Mouse (Mus musculus): Measurements from ENCODE around the gene Chrna9. TPM values are rescaled to one million over a fixed set of nuclear protein-coding genes. Genes with fewer than 3 reads are reported as not detected.

Chrna9 gene
- total RNA-seq, 2 experiments from 2014 or later: 16.9 to 21.3 TPM

DNA sequence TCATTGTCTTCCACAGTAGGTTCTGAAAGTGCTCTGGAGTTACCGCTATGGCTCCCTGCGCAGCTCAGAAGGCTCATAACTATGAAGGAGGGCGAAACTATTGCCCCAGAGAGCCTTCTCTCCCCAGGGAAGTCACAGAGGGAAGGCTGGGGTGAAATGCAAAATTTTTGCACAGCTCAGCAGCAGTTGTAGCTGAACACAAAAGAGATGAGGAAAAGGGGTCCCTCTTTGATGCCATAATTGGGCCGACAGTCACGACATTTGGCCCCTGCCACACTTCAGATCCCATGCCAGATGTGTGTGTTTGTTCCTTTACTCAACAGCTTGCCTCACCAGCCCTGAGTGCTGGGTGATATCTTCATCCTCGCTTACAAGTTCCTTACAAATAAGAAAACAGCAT is 8.1 kb upstream of the Chrna9 start:
- DNase-seq: no peak
- TF ChIP-seq CTCF (IDR thresholded peaks at IDR 0.05): no peak
- intact Hi-C loops (cut with DNase I): no loop called here
- no peak overlapping the region for H3K27ac ChIP-seq
- H3K4me3 ChIP-seq: no peak overlapping the region

DNA sequence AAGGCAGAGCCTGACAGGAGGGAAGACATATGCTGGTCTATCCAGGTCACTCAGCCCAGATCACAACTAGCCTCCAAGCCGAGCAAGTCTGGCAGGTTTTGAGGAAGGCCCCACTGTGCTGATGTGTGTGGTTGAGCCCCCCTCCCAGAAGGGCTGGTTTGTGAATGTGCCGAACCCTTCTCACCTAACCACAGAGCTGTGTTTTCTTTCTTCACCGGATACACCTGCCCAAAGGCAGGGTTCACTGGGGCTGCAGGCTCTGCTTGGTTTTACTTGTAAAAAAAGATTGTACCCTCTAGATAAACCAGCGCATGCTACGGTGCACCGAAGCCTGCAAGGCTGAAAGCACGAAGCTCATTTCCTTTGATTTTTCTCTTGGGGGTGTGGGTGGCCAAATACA is 5.6 kb upstream of the Chrna9 start:
- intact Hi-C loops (cut with DNase I): no loop called here
- Histone ChIP-seq H3K27ac (no peak overlapping the region), H3K4me3 (no peak overlapping the region)
- no peak for TF ChIP-seq CTCF (IDR thresholded peaks at IDR 0.05)
- DNase-seq: no peak

DNA sequence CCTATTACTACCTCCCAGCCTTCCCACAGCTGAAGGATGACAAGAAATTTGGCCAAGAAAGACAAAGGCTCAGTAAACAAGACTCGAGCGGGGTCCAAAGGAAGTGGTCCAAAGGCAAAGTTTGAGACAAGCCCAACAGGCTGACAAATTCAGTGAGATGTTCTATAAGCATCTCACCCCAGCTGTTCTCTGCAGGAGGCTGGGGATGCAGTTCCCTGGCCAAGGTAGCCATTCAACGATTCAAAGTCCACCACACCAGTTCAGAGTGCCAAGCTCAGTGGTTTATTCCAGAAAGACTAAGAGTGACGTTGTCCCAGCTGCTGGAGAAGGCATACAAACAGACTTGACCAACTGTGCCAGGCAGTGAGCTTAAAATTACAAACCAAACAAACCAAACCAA is 4.5 kb upstream of the Chrna9 start:
- DNase-seq: no peak
- no peak overlapping the region for H3K4me3 ChIP-seq
- intact Hi-C loops (cut with DNase I): no loop called here
- TF ChIP-seq CTCF (IDR thresholded peaks at IDR 0.05): no peak
- no peak overlapping the region for H3K27ac ChIP-seq

DNA sequence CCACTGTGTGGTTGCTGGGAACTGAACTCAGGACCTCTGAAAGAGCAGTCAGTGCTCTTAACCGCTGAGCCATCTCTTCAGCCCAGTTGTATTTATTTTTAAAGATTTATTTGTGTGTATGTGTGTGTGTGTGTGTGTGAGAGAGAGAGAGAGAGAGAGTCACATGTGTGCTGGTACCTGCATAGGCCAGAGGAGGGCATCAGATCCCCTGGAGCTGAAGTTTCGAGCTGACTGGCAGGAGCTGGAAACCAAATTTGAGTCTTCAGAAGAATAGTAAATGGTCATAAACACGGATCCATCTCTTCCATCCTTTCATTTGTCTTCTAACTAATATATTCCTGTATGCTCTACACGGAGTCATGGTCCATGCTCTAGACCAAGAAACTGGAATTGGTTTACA is 1.5 kb upstream of the Chrna9 start:
- DNase-seq: no peak
- no peak overlapping the region for H3K27ac ChIP-seq
- H3K4me3 ChIP-seq: no peak overlapping the region
- no peak for TF ChIP-seq CTCF (IDR thresholded peaks at IDR 0.05)
- intact Hi-C loops (cut with DNase I): no loop called here

DNA sequence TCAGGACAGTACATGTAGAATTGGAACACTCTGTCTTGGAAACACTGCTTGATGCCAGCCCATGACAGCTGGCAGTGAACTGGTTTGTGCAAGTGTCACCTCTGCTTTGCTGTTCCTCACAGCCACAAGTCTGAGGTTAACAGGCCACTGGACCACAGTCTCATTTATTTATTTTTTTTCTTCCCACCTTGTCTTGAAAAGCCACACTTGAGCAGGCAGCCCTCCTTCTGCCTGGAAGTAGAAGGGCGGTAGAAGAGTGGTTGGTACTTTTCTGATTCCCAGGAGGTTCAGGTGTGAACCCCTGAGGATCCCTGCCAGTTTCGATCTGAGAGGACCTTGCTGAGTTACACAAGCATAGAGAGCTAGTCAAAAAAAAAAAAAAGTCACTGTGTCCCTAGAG is 957 bp upstream of the Chrna9 start:
- no peak overlapping the region for H3K4me3 ChIP-seq
- H3K27ac ChIP-seq: no peak overlapping the region
- no peak for TF ChIP-seq CTCF (IDR thresholded peaks at IDR 0.05)
- DNase-seq: no peak
- intact Hi-C loops (cut with DNase I): no loop called here

DNA sequence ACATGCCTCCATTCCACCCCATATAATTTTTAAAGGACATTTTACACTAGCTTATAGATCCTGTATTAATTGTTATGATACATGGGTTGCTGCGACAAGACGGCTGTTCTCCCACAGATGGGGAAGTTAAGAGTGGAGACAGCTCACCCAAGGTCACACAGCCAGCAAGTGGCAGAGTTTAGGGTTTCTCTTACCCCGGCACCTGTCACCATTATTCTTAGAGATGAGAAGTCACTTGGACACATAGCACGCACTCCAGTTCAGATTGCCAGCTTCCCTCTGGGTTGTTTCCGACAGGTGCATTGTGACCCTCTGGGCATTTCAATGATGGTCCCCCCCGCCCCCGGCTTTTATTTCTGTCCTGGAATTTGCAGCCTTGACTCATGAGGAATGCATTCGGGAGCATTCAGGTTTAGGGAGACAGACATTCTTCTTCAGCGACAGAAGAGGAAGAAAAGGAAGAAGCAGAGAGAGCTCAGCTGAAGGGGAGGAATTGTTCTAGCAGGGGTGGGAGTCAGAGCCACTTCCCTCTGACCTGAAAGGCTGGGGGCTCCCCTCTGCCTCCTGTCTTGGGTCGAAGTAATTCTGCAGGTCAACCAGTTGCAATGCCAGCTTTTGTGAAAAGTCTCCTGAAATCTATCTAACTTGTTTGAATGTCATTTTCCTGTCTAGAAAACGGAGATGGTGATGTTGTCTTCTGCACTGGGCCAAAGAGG is 2.4 kb downstream of the Chrna9 start:
- intact Hi-C loops (cut with DNase I): loop anchor here (2.0 kb wide), 1 partner anchor 172 kb away; no protein-coding TSS in a partner anchor
- Histone ChIP-seq H3K4me3 (peak overlapping the region; percentile 40), H3K27ac (peak overlapping the region; percentile 80)
- TF ChIP-seq CTCF (IDR thresholded peaks at IDR 0.05): no peak
- peak; percentile 51 for DNase-seq

DNA sequence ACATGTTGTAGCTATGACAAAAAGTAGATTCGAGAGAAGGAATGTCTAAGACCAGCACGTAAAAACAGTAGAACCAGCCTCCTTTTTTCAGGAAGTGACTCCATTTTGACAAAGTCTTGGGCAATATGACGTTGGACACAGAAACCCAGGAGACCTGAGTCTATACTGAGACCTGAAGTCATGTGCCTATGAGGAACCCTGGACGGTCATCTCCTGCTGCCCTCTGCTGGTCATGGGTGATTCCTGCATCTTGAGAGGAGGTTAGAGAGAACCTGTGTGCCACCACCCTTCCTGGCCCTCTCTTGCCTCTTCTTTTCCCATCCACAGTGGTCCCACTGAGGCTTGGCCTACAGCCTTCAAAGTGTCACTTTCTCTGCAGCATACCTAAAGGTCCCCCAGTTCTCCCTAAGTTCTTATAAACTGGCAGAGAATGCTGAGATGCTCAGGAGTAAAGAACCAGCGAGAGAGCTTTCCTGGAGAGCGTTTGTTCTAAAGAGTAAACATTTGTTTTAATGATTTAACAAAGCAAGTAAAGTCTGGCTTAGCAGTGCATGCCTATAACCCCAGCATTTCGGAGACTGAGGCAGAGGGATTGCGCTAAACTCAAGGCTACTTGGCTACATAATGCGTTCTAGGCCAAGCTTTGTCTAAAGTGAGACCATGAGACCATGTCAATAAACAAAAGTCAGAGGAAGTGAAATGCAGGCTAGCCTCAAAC is 3.4 kb downstream of the Chrna9 start:
- Histone ChIP-seq H3K27ac (peak overlapping the region; percentile 80; the same call in 1 of the 2 replicates), H3K4me3 (no peak overlapping the region)
- TF ChIP-seq CTCF (IDR thresholded peaks at IDR 0.05): peak; percentile 96
- intact Hi-C loops (cut with DNase I): loop anchor here (1.0 to 2.0 kb wide), 2 partner anchors 115 to 173 kb away; no protein-coding TSS in a partner anchor
- DNase-seq: peak; percentile 85

DNA sequence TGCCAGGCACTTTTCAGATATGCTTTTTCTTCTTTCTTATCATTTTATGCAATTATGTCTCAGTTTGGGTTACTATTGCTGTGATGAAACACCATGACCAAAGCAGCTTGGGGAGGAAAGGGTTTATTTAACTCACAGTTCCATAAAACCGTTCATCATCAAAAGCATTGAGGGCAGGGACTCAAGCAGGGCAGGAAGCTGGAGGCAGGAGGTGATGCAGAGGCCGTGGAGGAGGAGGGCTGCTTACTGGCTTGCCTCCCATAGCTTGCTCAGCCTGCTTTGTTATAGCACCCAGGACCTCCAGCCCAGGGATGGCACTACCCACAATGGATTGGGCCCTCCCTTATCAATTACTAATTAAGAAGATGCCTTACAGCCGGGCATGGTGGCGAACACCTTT is 6.4 kb downstream of the Chrna9 start:
- no peak for TF ChIP-seq CTCF (IDR thresholded peaks at IDR 0.05)
- no peak overlapping the region for H3K4me3 ChIP-seq
- H3K27ac ChIP-seq: no peak overlapping the region
- intact Hi-C loops (cut with DNase I): no loop called here
- DNase-seq: no peak

DNA sequence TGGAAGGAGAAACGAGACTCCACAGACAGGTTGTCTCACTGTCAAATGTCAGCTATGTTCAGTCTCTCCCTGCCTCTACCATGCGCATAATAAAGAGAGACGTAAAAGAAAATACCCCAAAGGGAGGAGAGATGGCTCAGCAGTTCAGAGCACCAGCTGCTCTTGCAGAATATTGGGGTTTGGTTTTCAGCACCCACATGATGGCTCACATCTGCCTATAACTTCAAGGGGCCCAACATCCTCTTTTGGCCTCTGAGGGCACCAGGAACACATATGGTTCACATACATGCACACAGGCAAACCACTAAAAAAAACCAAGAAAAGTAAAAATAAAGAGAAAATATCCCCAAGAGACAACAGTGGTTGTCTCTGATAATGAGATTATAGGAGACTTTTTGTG is 15.1 kb downstream of the Chrna9 start:
- intact Hi-C loops (cut with DNase I): no loop called here
- H3K4me3 ChIP-seq: no peak overlapping the region
- DNase-seq: no peak
- H3K27ac ChIP-seq: no peak overlapping the region
- TF ChIP-seq CTCF (IDR thresholded peaks at IDR 0.05): no peak

DNA sequence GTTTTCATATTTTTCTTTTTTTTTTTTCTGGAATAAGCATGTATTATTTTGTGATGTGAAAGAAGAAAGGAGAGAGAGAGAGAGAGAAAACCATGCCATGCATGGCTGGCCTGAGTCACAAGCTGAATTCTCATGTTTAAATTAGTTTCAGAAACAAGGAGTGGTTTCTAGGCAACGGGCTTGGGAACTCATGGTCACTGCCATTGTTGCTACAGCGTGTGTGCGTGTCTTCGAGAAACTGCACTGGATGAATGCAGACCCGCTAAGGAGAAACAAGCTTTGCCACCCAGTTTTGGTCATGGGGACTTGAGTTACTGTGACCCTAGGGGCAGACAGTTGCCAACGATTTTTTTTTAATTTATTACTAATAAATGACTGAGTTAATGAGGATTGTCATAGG is 15.5 kb downstream of the Chrna9 start:
- no peak overlapping the region for H3K27ac ChIP-seq
- intact Hi-C loops (cut with DNase I): no loop called here
- DNase-seq: no peak

DNA sequence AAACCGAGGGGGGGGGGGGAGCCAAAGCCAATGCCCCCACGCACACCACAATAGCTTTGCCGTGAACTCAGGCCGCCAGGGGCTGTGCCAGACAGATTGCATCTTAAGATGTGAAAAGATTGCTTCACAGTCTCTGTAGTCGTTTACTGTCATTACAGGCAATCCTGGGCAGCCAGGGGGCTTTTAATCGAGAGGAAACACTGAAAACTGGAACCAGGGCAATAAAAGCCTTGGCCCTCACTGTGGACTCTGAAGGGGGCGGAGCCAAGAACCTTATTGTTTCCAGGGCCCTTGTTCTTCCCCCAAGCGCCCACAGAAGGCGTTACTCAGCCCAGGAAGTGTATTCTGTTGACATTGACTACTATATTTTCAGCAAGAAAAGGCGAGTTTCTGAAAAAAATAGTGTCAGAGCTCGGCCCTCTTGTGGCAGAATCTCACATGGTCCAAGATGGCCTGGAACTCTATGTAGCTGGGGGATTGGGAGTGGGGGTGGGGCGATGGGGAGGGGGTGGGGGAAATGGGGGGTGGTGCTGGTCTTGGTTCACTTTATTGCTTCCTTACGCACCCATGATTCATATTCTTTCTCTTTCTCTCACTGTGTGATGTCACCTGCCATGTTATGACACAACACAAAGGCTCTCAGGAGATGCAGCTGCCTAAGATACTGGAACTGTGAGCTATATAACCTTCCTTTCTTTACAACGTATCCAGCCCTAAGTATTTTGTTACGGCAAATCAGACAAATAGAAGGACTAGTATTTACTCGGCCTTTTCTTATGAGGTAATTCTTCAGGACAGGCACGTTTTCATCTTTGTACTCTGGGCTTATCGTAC is 16.2 kb downstream of the Chrna9 start:
- no peak for DNase-seq
- intact Hi-C loops (cut with DNase I): no loop called here
- Histone ChIP-seq H3K4me3 (no peak overlapping the region), H3K27ac (no peak overlapping the region)
- TF ChIP-seq CTCF (IDR thresholded peaks at IDR 0.05): no peak

More for the DNA sequence above, 15.5 kb downstream of the Chrna9 start:
- no peak for TF ChIP-seq CTCF (IDR thresholded peaks at IDR 0.05)
- no peak overlapping the region for H3K4me3 ChIP-seq

DNA sequence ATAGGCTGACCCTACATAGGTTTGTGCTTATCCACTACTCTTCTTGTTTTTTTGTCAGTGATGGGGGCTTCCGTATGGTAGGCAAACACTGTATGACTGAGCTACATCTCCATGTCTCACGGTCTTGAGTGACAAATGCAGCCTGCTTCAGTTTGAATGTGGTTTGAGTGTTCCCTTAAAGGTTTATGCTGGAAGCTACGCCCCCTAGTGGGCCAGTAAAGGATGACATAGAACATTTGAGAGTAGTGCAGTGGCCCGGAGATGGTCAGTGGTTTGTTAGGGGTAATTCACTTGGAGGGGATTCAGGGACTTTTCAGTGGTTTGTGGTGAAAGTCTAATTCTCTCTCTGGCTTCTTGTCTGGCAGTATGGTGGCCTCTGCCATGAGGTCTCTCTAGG is 16.8 kb downstream of the Chrna9 start:
- H3K4me3 ChIP-seq: no peak overlapping the region
- no peak for DNase-seq
- peak; percentile 44 for TF ChIP-seq CTCF (IDR thresholded peaks at IDR 0.05)
- no peak overlapping the region for H3K27ac ChIP-seq
- intact Hi-C loops (cut with DNase I): no loop called here
